Mouse (Mus musculus) cerebellum, adult 18-20 months (tissue): ENCODE data around the gene Ptgds.

Source experiments
- DNase-seq, 2 experiments: peaks; one replicate each; pipeline ENCODE4 v3.0.0; 2021

Gene Ptgds

GRCm38 (mm10) chr2:25469969-25470368, at the start of gene Ptgds:
Gene Ptgds (minus strand): TSS chr2:25470046.
- peak in 1 of 2 experiments; percentile 34 for DNase-seq

DNA sequence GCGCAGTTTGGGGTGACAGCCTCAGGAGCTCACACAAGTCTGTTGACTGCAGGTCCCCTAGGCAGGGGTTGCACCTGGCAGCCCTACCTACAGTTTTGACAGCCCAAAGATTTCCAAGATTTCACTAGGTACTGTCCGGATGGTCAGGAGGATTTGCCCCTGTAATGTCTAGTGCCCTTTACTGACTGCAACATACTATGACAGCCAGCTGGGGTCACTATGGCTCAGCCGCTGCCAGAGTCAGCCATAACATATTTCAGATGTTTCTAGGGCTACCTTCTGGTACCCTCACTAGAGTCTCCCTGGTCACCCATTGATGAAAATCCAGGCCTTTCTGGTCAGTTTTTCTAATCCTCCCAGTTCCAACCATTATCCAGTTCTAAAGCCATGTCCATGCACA, 40.1 kb upstream of the Ptgds start:
- DNase-seq: no peak

DNA sequence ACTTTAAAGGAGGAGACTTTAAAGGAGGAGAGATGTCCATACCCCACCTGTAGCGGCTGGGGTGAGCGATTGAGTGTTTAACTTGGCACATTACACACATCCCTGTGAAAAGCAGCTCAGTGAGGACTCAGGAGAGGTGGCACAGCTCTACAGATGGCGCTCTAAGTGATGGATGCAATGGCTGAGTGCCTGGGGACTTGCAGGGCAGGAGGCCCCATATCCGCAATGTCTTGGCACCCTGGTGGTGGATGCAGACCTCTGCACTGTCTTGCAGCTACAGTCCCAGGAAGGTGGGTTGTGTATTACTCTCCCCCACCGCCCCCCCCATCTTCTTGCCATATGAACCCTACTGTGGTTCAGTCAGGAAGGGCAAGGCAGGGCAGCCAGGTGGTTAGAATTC, 37.1 kb upstream of the Ptgds start:
- no peak for DNase-seq

DNA sequence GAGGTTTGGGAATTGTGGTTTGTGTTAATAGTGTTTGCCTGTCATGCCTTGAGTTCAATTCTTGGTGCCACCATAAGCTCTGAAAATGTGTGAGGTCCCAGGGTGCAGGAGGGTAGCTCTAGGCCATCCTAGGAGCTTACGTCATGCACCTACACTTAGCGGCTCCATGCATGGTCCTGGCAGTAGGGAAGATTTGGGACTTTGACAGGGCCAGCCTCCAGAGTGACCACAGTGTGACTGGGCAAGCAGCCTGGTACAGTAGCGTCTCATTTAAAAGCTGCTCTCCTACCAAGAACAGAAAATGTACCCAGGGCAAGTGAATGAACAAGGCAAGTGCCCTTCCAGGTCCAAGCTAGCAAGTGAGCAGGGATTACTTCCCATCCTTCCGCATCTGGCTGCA, 36.0 kb upstream of the Ptgds start:
- peak in 1 of 2 experiments; percentile 33 for DNase-seq

DNA sequence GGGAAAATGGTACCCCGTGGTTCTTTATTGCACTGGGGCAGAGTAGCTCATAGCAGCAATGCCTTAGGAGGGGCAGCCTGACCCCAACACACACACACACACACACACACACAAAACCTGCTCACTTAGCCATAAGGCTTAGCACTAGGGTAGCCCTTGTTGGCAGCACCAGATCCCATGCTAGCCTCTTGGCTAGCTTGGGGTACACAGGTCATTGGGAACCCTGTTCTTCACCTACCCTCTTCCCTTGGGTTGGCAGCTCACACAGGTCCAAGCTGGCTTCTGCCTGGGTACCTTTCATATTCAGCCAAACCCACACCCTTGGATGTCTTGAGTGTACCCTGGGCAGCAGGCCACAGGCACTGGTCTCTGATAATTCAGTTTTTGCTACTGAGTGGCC, 35.2 kb upstream of the Ptgds start:
- DNase-seq: no peak

DNA sequence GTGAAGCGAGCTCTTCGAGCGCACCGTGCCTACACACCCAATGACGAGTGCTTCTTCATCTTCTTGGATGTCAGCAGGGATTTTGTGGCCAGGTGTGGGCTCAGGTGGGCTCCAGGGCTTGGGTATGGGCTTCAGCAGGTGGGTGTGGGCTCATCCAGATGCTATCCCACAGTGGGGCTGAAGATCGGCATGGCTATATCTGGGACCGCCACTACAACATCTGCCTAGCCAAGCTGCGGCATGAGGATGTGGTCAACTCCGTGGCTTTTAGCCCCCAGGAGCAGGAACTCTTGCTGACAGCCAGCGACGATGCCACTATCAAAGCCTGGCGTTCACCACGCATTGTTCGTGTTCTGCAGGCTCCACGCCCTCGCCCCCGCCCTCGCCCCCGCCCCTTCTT, 34.7 kb upstream of the Ptgds start:
- DNase-seq: no peak

GRCm38 (mm10) chr2:25502726-25503125, 32.9 kb upstream of the Ptgds start:
- DNase-seq: no peak

DNA sequence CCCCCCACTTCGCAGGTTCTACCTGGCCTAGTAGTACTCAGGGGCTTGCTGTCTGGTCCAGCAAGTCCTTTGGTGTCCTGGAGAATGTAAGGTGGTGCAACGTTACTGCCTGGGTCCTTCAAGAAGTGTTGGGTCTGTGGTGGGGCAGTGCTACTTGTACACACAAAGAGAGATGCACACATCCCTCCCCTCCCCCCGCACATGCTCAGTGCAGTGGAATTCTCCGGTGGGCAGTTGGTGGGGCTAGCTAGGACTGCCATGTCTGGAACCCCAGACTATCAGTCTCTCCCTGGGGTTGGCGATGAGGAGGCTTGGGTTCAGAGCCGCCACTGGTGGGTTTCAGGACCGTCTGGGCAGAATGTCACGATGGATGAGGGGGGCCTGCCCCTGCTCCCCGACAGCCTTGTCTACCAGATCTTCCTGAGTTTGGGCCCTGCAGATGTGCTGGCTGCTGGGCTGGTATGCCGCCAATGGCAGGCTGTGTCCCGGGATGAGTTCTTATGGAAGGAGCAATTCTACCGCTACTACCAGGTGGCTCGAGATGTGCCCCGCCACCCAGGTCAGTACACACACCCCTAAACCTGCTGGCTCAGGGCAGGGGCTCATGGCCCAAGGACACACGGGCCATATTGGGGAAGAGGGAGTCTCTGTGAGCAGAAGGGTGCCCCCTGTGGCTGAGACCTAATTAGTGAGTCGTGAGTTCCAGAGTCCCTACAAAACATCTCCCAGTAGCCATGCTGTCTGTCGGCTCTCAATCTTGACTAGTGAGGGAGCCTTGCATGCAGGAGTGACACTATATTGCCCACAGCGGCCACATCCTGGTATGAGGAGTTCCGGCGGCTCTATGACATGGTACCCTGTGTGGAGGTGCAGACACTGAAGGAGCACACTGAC, 32.0 kb upstream of the Ptgds start, which contains the start of gene C8g:
Gene C8g (minus strand): TSS at position 127 of the 894 bp plus-strand sequence.
- peak in 1 of 2 experiments; percentile 45 for DNase-seq

GRCm38 (mm10) chr2:25500576-25501405, 30.9 kb upstream of the Ptgds start, which contains the start of gene Fbxw5:
Gene Fbxw5 (plus strand): TSS chr2:25500750.
- DNase-seq: peak; percentile 85 to 87

GRCm38 (mm10) chr2:25500071-25500575, 30.3 kb upstream of the Ptgds start:
- no peak for DNase-seq

DNA sequence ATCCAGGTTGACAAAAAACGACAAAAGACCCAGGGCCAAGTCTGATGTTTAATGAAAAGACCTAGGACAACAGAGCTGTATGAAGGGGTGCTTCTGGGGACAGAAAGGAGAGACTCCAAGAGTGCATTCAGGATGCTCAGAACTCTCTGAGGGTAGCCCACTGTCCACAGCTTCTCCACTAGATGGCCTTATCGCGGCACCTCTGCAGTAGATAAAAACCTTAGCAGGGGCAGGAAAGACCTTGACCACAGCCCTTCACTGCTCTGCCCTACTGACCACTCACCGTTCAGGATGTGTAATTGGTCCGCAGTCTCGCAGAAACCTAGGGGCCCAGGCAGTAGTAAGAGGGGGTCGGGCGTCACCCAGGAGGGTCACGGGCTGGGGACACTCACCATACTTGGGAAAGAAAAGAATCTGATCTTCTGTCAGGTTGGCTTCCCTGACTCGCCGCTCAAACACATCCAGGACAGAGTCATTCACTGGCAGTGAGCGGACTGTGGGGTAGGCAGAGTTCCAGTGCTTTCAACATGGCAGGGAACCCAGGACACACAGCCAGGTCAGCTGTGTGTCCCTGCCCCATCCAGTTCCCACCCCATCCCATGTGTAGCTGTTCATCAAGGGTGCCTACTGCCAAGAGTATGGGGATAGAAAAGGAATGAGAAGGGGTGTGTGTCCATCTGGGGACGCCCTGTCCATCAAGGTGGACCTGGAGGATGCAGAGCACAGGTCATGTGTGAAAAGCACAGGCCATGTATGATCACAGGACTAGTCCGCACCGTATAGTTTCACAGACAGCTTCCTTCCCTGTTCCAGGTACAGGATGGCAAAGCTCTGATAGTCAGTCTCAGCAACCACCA, 29.0 kb upstream of the Ptgds start:
- DNase-seq: peak in 1 of 2 experiments; percentile 26

DNA sequence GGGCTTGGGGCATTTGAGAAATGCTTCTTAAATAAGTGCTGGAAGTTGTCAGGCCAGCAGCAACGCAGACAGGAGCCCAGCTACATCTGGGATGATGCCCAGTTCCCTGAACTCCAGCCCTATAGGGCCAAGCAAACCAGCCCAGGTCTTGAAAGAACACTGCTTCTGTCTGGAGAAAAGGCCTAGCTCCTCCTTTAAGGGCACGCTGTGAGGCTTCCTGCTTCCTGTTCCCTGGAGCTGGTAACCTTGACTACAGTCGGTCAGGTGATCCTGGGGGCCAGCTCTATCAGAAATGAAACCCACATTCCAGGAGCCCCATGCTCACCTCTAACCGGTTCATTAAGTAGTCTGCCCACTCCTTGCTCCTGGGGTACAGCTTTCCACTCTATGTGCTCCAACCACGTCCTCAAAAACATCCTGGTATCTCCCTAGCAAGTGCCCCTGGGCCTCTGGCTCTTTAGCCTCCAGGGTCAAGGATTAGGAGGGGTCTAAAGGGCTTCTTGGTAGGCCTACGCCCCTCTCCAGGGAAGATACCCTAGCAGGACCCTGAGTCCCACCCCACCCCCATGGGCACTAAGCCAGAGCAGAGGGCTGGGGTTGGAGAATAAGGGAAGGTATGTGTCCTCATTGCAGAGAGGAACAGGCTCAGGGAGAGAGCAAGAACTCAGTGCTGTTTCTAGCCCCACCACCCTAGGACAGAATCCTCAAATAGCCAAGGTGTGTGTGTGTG, 28.2 kb upstream of the Ptgds start:
- DNase-seq: peak in 1 of 2 experiments; percentile 22

DNA sequence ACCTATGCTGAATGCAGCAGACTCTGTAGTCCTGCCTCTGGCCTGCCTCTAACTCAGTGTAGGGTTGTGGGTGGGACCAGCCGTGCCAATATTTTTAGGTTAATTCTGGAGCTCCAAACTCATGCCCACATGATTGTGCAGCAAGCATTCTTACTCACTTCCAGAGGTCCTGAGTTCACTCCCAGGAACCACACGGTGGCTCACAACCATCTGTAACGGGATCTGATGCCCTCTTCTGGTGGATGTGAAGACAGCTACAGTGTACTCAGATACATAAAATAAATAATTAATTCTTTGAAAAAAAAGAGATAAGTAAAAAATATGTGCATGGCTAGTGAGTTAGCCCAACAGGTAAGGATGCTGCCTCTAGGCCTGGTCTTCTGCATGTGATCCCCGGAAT, 26.6 kb upstream of the Ptgds start:
- DNase-seq: peak; percentile 62 to 71

- DNase-seq: peak; percentile 83 to 89
These were observed 23.7 kb upstream of the Ptgds start, which contains the start of gene Lcn12 for GRCm38 (mm10) chr2:25493476-25493961. Gene Lcn12 (minus strand): TSS chr2:25493911.

- peak in 1 of 2 experiments; percentile 6 for DNase-seq
These were observed 23.1 kb upstream of the Ptgds start for GRCm38 (mm10) chr2:25492988-25493387.

- peak; percentile 69 to 80 for DNase-seq
These were observed 18.8 kb upstream of the Ptgds start for GRCm38 (mm10) chr2:25488671-25489068.

DNA sequence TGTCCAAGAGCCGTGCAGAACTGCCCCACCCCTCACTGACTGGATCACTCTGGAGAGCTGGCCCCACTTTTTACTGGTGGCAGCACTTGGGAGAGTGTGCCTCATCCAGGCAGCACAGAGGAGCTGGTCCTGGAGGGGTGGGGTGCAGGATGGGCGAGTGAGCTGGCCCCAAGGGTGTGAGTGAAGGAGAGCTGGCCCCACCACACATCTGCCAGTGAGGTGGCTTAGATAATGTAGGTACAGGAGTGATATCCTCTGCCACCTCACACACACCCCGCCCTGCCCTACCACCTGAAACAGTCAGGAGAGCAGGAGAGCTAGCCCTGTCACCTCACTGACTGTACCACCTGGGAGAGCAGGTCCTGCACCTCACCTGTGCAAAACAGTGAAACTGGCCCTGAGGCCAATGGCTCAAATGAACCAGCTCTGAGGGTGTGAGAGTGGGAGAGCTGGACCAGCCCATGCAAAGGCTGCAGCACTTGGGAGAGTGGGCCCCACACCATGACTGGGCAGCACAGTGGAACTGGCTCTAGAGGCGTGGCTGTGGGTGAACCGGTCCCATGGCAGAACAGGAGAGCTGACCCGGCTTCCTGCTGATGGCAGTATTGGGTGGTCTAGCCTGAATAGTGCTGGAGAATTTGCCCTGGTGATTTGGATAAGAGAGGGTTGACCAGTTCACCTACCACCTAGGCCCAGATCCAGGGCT, 18.3 kb upstream of the Ptgds start:
- DNase-seq: no peak

- peak; percentile 95 to 97 for DNase-seq
These were observed 15.2 kb upstream of the Ptgds start for GRCm38 (mm10) chr2:25484901-25485647.

DNA sequence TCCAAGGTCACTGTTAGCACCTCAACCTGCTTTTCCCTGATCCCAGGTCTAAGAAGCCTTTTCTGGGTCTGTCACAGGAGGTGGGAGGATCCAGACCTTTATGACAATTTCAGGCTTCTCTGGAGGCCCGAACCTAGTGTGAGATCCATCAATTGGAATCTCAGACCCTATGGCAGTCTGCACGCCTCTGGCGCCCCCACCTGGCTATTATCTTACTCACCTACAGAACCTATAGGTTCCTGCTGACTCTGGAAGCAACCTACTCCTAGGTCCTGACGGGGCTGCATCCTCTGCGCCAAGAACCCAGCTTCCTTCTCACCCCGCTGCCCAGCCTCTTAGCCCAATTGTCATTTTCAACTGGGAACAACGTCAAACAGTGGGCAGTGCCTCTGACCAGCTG, 13.1 kb upstream of the Ptgds start:
- peak; percentile 72 to 79 for DNase-seq

DNA sequence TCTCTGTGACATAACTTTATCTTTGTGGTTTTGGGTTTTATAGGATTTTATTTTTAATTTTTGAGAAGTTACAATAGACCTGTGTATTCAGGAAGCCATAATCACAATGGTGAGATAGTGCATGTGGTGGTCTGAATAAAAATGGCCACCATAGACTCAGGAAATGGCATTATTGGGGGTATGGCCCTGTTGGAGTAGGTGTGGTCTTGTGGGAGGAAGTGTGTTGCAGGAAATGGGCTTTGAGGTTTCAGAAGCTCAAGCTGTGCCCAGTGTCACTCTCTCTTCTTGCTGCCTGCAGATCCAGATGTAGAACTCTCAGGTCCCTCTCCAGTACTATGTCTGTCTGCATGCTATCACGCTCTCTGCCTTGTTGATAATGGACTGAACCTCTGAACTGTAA, 10.7 kb upstream of the Ptgds start:
- DNase-seq: no peak
